Mouse (Mus musculus) forebrain, embryonic 16.5 days (tissue): ENCODE data around the gene Eif4g3. TPM values are rescaled to one million over a fixed set of nuclear protein-coding genes. Genes with fewer than 3 reads are reported as not detected.

Experiments
- ATAC-seq: fragments of 200-750 bp; cut with Nextera tagmentation; 2 replicates; pipeline ENCODE4 v1.8.0; 2017; ENCODE audit warnings: mild to moderate bottlenecking, moderate library complexity
- H3K27ac ChIP-seq: fragments of 300-500 bp; sonication (generic); 2 replicates; pipeline ENCODE4 v1.5.1; 2014; ENCODE audit warnings: low read length, control low read depth
- H3K27me3 ChIP-seq: fragments of 300-500 bp; sonication (generic); replicated peaks from 2 replicates; pipeline ENCODE4 v1.6.1; 2014; ENCODE audit warnings: low read length; ENCODE audit not compliant: control insufficient read depth, insufficient read depth
- H3K36me3 ChIP-seq: fragments of 300-500 bp; sonication (generic); 2 replicates; pipeline ENCODE4 v1.6.1; 2014; ENCODE audit not compliant: control insufficient read depth, insufficient read depth
- H3K4me1 ChIP-seq: fragments of 300-500 bp; sonication (generic); replicated peaks from 2 replicates; pipeline ENCODE4 v1.6.1; 2014; ENCODE audit warnings: low read length; ENCODE audit not compliant: control insufficient read depth, insufficient read depth
- H3K4me2 ChIP-seq: fragments of 300-500 bp; sonication (generic); 2 replicates; pipeline ENCODE4 v1.6.1; 2014; ENCODE audit warnings: mild to moderate bottlenecking, low read length, control low read depth
- H3K4me3 ChIP-seq: fragments of 300-500 bp; sonication (generic); replicated peaks from 2 replicates; pipeline ENCODE4 v1.5.1; 2014; ENCODE audit warnings: mild to moderate bottlenecking, low read length, control low read depth
- H3K9ac ChIP-seq: fragments of 300-500 bp; sonication (generic); replicated peaks from 2 replicates; pipeline ENCODE4 v1.6.1; 2014; ENCODE audit warnings: low read depth, low read length, control low read depth
- H3K9me3 ChIP-seq: fragments of 300-500 bp; sonication (generic); 2 replicates; pipeline ENCODE4 v1.6.1; 2016; ENCODE audit warnings: low read length; ENCODE audit not compliant: control insufficient read depth
- WGBS: fragments of 180-500 bp; shearing (Covaris S2); extraction: QIAGEN DNeasy Blood & Tissue Kit; methylation state at CpG from one replicate; pipeline ENCODE4 v1.1.7; 2014; 5-methylcytosine and 5-hydroxymethylcytosine counted together
- polyA plus RNA-seq: library from polyadenylated mRNA; unstranded; fragments of >200 nt; fragmentation: Nextera tagmentation; extraction: Ambion mirVana; gene quantifications from 2 replicates; pipeline ENCODE4 v1.2.1, GENCODE M21; 2015

Gene Eif4g3
- polyA plus RNA-seq, 1 experiment from 2014 or later: 51.7 TPM

DNA sequence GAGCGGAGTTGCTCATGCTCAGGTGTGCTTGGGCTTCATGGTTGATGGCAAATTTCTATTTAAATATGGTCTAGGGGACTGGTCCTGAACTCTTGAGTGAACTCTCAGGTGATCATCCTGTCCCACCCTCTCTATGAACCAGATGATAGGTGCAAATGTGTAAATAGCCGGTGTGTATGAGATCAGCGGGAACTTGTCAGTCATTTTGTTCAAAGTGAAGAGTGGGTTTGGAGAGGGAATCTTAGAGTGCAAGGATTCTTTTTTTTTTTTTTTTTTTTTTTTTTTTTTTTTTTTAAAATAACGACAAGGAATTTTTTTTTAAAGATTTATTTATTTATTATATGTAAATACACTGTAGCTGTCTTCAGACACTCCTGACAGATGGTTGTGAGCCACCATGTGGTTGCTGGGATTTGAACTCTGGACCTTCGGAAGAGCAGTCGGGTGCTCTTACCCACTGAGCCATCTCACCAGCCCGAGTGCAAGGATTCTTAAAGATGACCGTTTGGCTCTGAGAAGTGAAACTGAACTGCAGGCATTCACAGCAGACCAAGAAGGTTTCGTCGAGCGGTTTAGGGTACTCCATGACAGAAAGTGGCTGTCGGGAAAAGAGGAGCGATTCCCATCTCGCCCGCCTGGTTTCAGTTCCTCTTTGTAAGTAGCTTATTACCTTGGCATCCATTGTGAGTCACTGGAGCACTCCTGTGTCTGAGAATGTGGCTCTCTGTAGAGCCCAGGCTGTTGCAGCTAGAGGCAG is 21.1 kb downstream of the Eif4g3 start:
- Histone ChIP-seq H3K27ac (no peak overlapping the region), H3K36me3 (peaks cover 13% of the 10 kb centered on the region; the same call in 1 of the 2 replicates), H3K9me3 (no peaks in the 10 kb centered on the region), H3K9ac (no peak overlapping the region), H3K4me1 (peaks cover 12% of the 10 kb centered on the region; the same call in 1 of the 2 replicates), H3K27me3 (no peaks in the 10 kb centered on the region), H3K4me2 (no peak overlapping the region), H3K4me3 (no peak overlapping the region)
- 93% methylated on average over 15 of the region's 15 CpGs for WGBS
- ATAC-seq: no peak

DNA sequence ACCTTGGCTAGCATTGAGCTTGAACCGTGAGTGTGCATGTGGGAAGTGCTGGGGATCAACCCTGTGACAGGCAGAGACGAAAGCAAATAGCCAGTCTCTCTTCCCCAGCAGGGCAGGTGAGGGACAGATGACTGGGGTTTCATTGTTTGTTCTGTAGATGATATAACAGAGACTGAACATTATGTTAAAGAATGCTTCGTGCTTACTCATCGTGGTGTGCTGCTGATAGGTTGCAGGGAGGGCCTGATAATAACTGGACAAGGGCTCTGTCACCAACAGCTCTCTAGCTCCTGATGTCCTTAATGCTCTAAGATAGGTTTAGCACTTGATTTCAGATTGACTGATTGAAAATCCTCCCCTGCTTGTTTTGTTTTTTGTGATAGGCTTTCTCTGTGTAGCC is 23.1 kb downstream of the Eif4g3 start:
- Histone ChIP-seq H3K9ac (no peak overlapping the region), H3K4me1 (peaks cover 16% of the 10 kb centered on the region), H3K4me3 (no peak overlapping the region), H3K9me3 (no peaks in the 10 kb centered on the region), H3K36me3 (peaks cover 13% of the 10 kb centered on the region; the same call in 1 of the 2 replicates), H3K4me2 (no peak overlapping the region), H3K27me3 (no peaks in the 10 kb centered on the region), H3K27ac (no peak overlapping the region)
- WGBS: 92% methylated on average over 4 of the region's 4 CpGs
- ATAC-seq: no peak

DNA sequence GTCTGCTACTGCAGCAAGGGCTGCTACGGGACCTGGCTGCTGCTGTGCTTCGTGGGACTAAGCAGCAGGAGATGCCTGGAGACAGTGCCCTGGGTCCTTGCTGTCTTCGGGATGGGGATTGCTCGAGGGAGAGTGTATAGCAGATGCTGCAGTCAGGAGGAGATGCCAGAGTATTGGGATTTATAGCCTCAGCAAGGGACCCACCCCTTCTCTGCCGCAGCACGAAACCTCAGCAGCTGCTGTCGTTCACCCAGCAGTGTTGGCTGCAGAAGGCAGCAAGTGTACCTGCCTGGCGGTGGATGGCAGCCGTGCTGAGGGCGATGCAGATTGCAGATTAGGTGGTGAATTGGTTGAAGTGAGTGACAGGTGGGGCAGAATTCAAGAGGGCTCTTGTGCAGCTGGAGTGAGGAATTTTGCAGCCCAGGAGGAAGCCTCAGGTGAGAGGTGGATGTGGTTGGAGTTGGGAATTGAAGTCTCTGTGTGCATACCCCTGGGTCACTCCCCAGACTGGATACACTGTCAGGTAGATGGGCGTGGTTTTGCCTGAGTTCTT is 24.3 kb downstream of the Eif4g3 start:
- 86% methylated on average over 11 of the region's 11 CpGs for WGBS
- Histone ChIP-seq H3K4me2 (no peak overlapping the region), H3K9ac (no peak overlapping the region), H3K9me3 (no peaks in the 10 kb centered on the region), H3K27me3 (no peaks in the 10 kb centered on the region), H3K36me3 (peaks cover 13% of the 10 kb centered on the region; the same call in 1 of the 2 replicates), H3K4me1 (peaks cover 15% of the 10 kb centered on the region), H3K27ac (no peak overlapping the region), H3K4me3 (no peak overlapping the region)
- no peak for ATAC-seq

DNA sequence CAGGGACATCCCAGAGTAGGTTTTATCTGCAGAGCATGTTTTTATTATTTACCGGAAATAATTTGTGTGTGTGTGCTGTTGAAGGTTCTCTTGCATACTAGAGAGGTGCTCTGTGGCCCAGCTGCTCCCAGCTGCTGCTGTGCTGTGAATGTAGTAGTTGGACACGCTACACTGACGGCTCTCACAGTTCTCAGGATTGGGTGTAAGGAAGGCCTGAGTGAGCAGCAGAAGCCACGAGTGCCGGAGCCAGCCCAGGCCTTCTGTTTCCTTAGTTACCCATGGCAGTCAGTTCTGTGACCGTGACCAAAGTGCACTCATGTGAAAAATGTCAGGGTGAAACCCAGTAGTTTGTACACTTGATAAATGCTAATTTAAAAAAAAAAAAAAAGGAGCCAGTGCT is 25.2 kb downstream of the Eif4g3 start:
- no peak overlapping the region for H3K27ac ChIP-seq
- WGBS: 70% methylated on average over 6 of the region's 6 CpGs
- H3K4me1 ChIP-seq: peaks cover 14% of the 10 kb centered on the region
- no peak for ATAC-seq
- H3K4me2 ChIP-seq: no peak overlapping the region
- H3K9me3 ChIP-seq: no peaks in the 10 kb centered on the region
- H3K9ac ChIP-seq: no peak overlapping the region
- no peak overlapping the region for H3K4me3 ChIP-seq
- no peaks in the 10 kb centered on the region for H3K27me3 ChIP-seq
- H3K36me3 ChIP-seq: peaks cover 13% of the 10 kb centered on the region; the same call in 1 of the 2 replicates

DNA sequence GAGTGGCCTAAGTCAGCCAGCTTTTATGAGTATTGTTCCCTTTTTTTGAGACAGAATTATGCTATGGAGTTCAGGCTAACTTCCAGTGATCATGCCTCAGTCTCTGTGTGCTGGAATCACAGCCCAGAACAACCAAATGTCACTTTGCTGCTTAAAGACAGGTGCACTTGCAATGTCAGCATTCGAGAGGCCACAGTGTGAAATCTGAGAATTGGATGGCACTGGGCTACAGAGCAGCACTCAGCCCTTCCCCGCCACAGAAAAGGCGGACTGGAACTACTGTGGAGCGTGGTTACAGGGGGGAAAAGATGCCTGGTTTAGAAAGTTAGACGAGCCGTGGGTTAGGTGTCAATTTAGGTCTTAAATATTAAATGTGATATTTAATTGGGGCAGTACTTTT is 27.4 kb downstream of the Eif4g3 start:
- Histone ChIP-seq H3K4me2 (no peak overlapping the region), H3K27ac (no peak overlapping the region), H3K4me1 (peaks cover 14% of the 10 kb centered on the region), H3K9ac (no peak overlapping the region), H3K36me3 (peaks cover 1% of the 10 kb centered on the region; the same call in 1 of the 2 replicates), H3K4me3 (no peak overlapping the region), H3K9me3 (no peaks in the 10 kb centered on the region), H3K27me3 (no peaks in the 10 kb centered on the region)
- no peak for ATAC-seq
- WGBS: 78% methylated on average over 6 of the region's 6 CpGs

DNA sequence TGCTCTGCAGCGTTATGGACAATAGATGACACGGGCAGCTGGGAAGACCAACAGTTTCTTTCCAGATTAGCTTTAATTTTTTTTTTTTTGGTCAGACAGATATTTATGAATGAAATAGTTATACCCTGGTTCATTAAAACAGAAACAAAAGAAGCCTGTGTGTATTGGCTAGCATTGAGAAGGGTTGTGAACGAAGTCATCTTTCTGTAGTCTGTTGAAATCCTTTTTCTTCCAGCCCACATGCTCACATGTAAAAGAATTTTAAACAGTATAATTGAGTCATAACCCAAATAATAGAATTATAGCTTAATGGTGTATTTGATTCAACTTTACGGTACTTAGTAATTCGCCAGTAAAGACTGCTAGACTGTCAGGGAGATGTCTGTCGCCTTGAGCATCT is 28.8 kb downstream of the Eif4g3 start:
- Histone ChIP-seq H3K27ac (0 out of 2 replicates have a peak overlapping the region, but pooled peaks have one; percentile 11), H3K4me1 (peaks cover 14% of the 10 kb centered on the region)
- 63% methylated on average over 6 of the region's 6 CpGs for WGBS

DNA sequence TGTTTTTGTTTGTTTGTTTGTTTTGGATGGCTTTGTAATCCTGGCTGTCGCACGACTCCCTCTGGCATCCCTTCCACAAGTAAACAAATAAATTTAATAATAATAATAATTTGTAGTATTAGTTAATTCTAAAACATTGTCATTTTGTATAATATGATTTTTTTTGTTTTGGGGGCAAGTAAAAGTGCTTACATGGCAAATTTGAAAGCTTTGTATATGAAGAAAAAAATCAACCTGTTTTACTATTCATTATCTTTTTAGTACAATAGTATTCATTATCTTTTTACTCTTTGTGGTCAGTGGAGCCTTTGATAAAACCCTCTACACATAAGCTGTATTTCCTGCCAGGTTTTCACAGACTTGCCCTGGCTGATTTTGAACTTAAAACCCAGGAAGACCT is 29.9 kb downstream of the Eif4g3 start:
- Histone ChIP-seq H3K4me3 (no peak overlapping the region), H3K27ac (no peak overlapping the region), H3K4me1 (peaks cover 14% of the 10 kb centered on the region), H3K9me3 (no peaks in the 10 kb centered on the region), H3K36me3 (no peaks in the 10 kb centered on the region), H3K27me3 (no peaks in the 10 kb centered on the region), H3K9ac (no peak overlapping the region), H3K4me2 (no peak overlapping the region)
- ATAC-seq: no peak
- WGBS: 75% methylated on average over 2 of the region's 2 CpGs

More for the DNA sequence above, 28.8 kb downstream of the Eif4g3 start:
- Histone ChIP-seq H3K27me3 (no peaks in the 10 kb centered on the region), H3K4me2 (no peak overlapping the region), H3K36me3 (no peaks in the 10 kb centered on the region; the same call in 1 of the 2 replicates), H3K4me3 (no peak overlapping the region), H3K9me3 (no peaks in the 10 kb centered on the region), H3K9ac (no peak overlapping the region)
- ATAC-seq: no peak

DNA sequence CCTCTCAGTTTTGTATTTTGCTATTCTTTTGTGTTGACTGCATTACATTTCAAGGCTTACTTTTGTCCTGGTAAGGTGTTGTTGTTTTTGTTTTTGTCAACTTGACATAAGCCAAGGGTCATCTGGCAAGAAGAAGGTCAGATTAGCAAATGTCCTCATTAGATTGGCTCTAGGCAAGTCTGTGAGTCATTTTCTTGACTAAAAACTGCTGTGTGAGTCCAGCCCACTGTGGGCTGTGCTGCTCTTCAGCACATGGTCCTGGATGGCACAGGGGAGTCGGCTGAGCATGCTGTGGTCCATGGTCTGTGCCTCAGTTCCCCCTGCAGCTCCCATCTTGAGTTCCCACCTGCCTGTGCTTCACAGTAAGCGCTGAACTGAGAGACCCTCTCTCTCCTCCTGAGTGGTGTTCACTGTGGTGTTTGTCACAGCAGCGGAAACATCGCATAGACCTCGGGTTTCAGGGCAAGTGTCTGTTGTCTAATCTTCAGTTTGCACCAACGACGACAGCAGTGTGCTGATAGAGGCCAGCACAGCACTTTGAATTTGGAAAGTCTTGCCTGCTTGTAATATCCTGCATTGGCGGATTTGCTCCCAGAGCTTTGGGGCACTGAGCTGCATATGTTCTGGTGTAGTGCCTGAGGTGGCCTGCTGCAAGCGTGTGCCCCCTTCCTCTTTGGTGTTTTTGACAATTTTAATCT is 30.7 kb downstream of the Eif4g3 start:
- peaks cover 14% of the 10 kb centered on the region for H3K4me1 ChIP-seq
- H3K9me3 ChIP-seq: no peaks in the 10 kb centered on the region
- no peaks in the 10 kb centered on the region for H3K27me3 ChIP-seq
- H3K4me3 ChIP-seq: no peak overlapping the region
- no peak for ATAC-seq
- H3K4me2 ChIP-seq: no peak overlapping the region
- 90% methylated on average over 9 of the region's 9 CpGs for WGBS
- H3K36me3 ChIP-seq: no peaks in the 10 kb centered on the region
- H3K27ac ChIP-seq: no peak overlapping the region
- no peak overlapping the region for H3K9ac ChIP-seq

DNA sequence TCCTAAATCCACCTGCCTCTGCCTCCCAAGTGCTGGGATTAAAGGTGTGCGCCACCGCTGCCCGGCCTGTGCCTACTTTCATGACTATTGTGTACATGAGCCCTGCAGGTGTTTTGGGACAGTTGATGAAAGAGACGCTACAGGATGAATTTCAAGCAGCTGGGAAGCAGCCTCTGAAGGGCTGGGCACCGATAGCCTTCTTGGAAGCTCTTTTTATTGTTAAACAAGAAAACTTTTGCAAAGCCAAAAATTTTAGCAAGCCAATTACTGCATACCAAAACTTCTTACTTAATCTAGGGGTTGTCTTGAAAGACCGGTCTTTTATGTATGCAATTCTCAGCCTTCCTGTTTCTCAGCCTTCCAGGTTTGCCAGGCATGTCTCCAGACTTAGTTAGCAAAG is 36.3 kb downstream of the Eif4g3 start:
- Histone ChIP-seq H3K4me3 (no peak overlapping the region), H3K9me3 (no peaks in the 10 kb centered on the region), H3K27ac (no peak overlapping the region), H3K4me2 (no peak overlapping the region), H3K4me1 (0 out of 2 replicates have a peak, but pooled peaks cover 2% of the 10 kb centered on the region), H3K27me3 (no peaks in the 10 kb centered on the region), H3K36me3 (0 out of 2 replicates have a peak, but pooled peaks cover 2% of the 10 kb centered on the region), H3K9ac (no peak overlapping the region)
- WGBS: 71% methylated on average over 6 of the region's 6 CpGs
- ATAC-seq: no peak
